Mouse (Mus musculus) lung, embryonic 15.5 days (tissue): ENCODE measurements around the gene Tshr. TPM values are rescaled to one million over a fixed set of nuclear protein-coding genes. Genes with fewer than 3 reads are reported as not detected.

Source experiments
- ATAC-seq: fragments of 200-750 bp; cut with Nextera tagmentation; 2 replicates; pipeline ENCODE4 v1.8.0; 2017; ENCODE audit warnings: moderate number of reproducible peaks, borderline replicate concordance; ENCODE audit not compliant: low FRiP score, low TSS enrichment; ENCODE audit errors: extremely low read depth
- H3K27ac ChIP-seq: fragments of 300-500 bp; sonication (generic); 2 replicates; pipeline ENCODE4 v1.5.1; 2015; ENCODE audit warnings: moderate library complexity, mild to moderate bottlenecking, inconsistent platforms
- H3K27me3 ChIP-seq: fragments of 300-500 bp; sonication (generic); 2 replicates; pipeline ENCODE4 v1.6.1; 2015; ENCODE audit warnings: inconsistent platforms
- H3K36me3 ChIP-seq: fragments of 300-500 bp; sonication (generic); 2 replicates; pipeline ENCODE4 v1.6.1; 2015; ENCODE audit warnings: inconsistent platforms
- H3K4me1 ChIP-seq: fragments of 300-500 bp; sonication (generic); 2 replicates; pipeline ENCODE4 v1.6.1; 2015; ENCODE audit warnings: inconsistent platforms
- H3K4me2 ChIP-seq: fragments of 300-500 bp; sonication (generic); 2 replicates; pipeline ENCODE4 v1.6.1; 2015; ENCODE audit warnings: inconsistent platforms, mild to moderate bottlenecking, moderate library complexity
- H3K4me3 ChIP-seq: fragments of 300-500 bp; sonication (generic); 2 replicates; pipeline ENCODE4 v1.5.1; 2015; ENCODE audit warnings: mild to moderate bottlenecking, inconsistent platforms
- H3K9ac ChIP-seq: fragments of 300-500 bp; sonication (generic); 2 replicates; pipeline ENCODE4 v1.6.1; 2015; ENCODE audit warnings: inconsistent platforms
- H3K9me3 ChIP-seq: fragments of 300-500 bp; sonication (generic); 2 replicates; pipeline ENCODE4 v1.6.1; 2016; ENCODE audit warnings: inconsistent platforms
- WGBS: fragments of 180-500 bp; shearing (Covaris S2); methylation state at CpG from one replicate; pipeline ENCODE4 v1.1.7; 2015; 5-methylcytosine and 5-hydroxymethylcytosine counted together
- polyA plus RNA-seq: library from polyadenylated mRNA; unstranded; fragments of >200 nt; fragmentation: Nextera tagmentation; extraction: Ambion mirVana; gene quantifications from 2 replicates; pipeline ENCODE4 v1.2.1, GENCODE M21; 2015

Gene Tshr
- polyA plus RNA-seq, 1 experiment from 2014 or later: 0.17 TPM

- H3K36me3 ChIP-seq: peaks cover 6% of the 10 kb centered on the region; the same call in 1 of the 2 replicates
- no peaks in the 10 kb centered on the region for H3K9me3 ChIP-seq
- H3K9ac ChIP-seq: peak within 1 kb of the TSS; percentile 100
- H3K4me3 ChIP-seq: peak within 1 kb of the TSS; percentile 93
- H3K4me2 ChIP-seq: peak within 1 kb of the TSS; percentile 65
- H3K27ac ChIP-seq: peak within 1 kb of the TSS; percentile 100
- H3K4me1 ChIP-seq: peaks cover 17% of the 10 kb centered on the region
- H3K27me3 ChIP-seq: no peaks in the 10 kb centered on the region
- ATAC-seq: peak; percentile 90
- WGBS: under 1% methylated on average over 69 of the region's 99 CpGs
Measured at GRCm38 (mm10) chr12:91589847-91590690, 205.7 kb downstream of the Tshr start, which contains the start of gene Gtf2a1. TSS of gene Gtf2a1 (minus strand) at chr12:91590487.

- H3K9me3 ChIP-seq: no peaks in the 10 kb centered on the region
- peak overlapping the region; percentile 100 for H3K27ac ChIP-seq
- WGBS: 28% methylated on average over 6 of the region's 6 CpGs
- H3K36me3 ChIP-seq: 0 out of 2 replicates have a peak, but pooled peaks cover 3% of the 10 kb centered on the region
- peaks cover 17% of the 10 kb centered on the region for H3K4me1 ChIP-seq
- H3K4me2 ChIP-seq: peak overlapping the region; percentile 65
- no peak for ATAC-seq
- no peaks in the 10 kb centered on the region for H3K27me3 ChIP-seq
- H3K4me3 ChIP-seq: peak overlapping the region; percentile 93
- H3K9ac ChIP-seq: peak overlapping the region; percentile 58
Measured at GRCm38 (mm10) chr12:91590716-91591115, 206.4 kb downstream of the Tshr start.

- Histone ChIP-seq H3K36me3 (no peaks in the 10 kb centered on the region), H3K27me3 (no peaks in the 10 kb centered on the region), H3K9me3 (no peaks in the 10 kb centered on the region), H3K27ac (peak overlapping the region; percentile 100), H3K4me1 (peaks cover 17% of the 10 kb centered on the region), H3K4me2 (peak overlapping the region; percentile 65), H3K9ac (peak overlapping the region; percentile 58; the same call in 1 of the 2 replicates), H3K4me3 (0 out of 2 replicates have a peak overlapping the region, but pooled peaks have one; percentile 93)
- 85% methylated on average over 1 of the region's 1 CpGs for WGBS
- ATAC-seq: no peak
Measured at GRCm38 (mm10) chr12:91591191-91591590, 206.8 kb downstream of the Tshr start.

GRCm38 (mm10) chr12:91592128-91592527 is 207.8 kb downstream of the Tshr start:
- no peaks in the 10 kb centered on the region for H3K36me3 ChIP-seq
- no peaks in the 10 kb centered on the region for H3K9me3 ChIP-seq
- H3K27ac ChIP-seq: no peak overlapping the region
- peaks cover 14% of the 10 kb centered on the region for H3K4me1 ChIP-seq
- 93% methylated on average over 3 of the region's 3 CpGs for WGBS
- no peak overlapping the region for H3K4me2 ChIP-seq
- H3K9ac ChIP-seq: no peak overlapping the region
- no peak for ATAC-seq
- H3K27me3 ChIP-seq: no peaks in the 10 kb centered on the region
- H3K4me3 ChIP-seq: no peak overlapping the region

Other genes with a start within 250 kb of the Tshr start
- gene Cep128, start 154 bp upstream of the Tshr start, polyA plus RNA-seq: 9.5 and 11.0 TPM in 2 replicates
- gene Gtf2a1, start 205.9 kb downstream of the Tshr start, polyA plus RNA-seq: 42.9 and 46.3 TPM in 2 replicates